11 mouse cellular contexts compared by ENCODE assay signal in genomic region chr1:75692781-75693180, GRCm38 (mm10).
A peak's percentile ranks its signal among the peaks of the same experiment; 100 is the strongest.
DNase-seq lines count a peak whose midpoint lies in the region; ATAC-seq and TF ChIP-seq lines count a peak whose summit lies in the region.
"Had no signal": no experiment of that assay in that cellular context is flagged by ENCODE, and none has a peak within 500 bp of the region (broad histone marks: within the 10 kb centered on the region; RNA-seq: fewer than 3 reads in every experiment).

No protein-coding gene starts in this region.

- H3K9ac ChIP-seq in neural tube, embryonic 14.5 days (replicated peaks; ENCODE audit: low read depth, low read length): no peak overlapping the region
- no peak overlapping the region for H3K9ac ChIP-seq in intestine, embryonic 15.5 days
- H3K9ac ChIP-seq: limb, embryonic 13.5 days had no signal

- TF ChIP-seq POLR2A in cerebellum, adult 2 months (IDR thresholded peaks at IDR 0.05; ENCODE audit: borderline replicate concordance, insufficient read depth, low read length): no peak

- ATAC-seq in neural tube, embryonic 14.5 days (ENCODE audit: low read depth): peak; percentile 51; the same call in 1 of the 2 replicates
- no peak for ATAC-seq in intestine, embryonic 15.5 days

- peak in 1 of 2 experiments; percentile 2 for DNase-seq in cerebellum, adult 2 months
- DNase-seq in cerebellum, adult 11-12 months: no peak
- DNase-seq in layer of hippocampus, adult 9-11 months: peak; percentile 79
- no peak for DNase-seq in layer of hippocampus, postnatal 36 days
- no peak for DNase-seq in forebrain, embryonic 10.5 days (ENCODE audit: extremely low spot score, low spot score)
- no peak for DNase-seq in thymus, postnatal 10 days (ENCODE audit: low spot score in 2 of 2)
- DNase-seq: heart, adult 18-20 months; thymus, postnatal 36 days had no signal

- H3K36me3 ChIP-seq in forebrain, embryonic 10.5 days (replicated peaks): no peaks in the 10 kb centered on the region
- H3K36me3 ChIP-seq in neural tube, embryonic 14.5 days (ENCODE audit: control insufficient read depth, insufficient read depth, low read length): no peaks in the 10 kb centered on the region
- H3K36me3 ChIP-seq in intestine, embryonic 15.5 days: no peaks in the 10 kb centered on the region
- H3K36me3 ChIP-seq: limb, embryonic 13.5 days had no signal

- H3K9me3 ChIP-seq in forebrain, embryonic 10.5 days: no peaks in the 10 kb centered on the region
- H3K9me3 ChIP-seq in neural tube, embryonic 14.5 days (ENCODE audit: control insufficient read depth, low read length): no peaks in the 10 kb centered on the region
- no peaks in the 10 kb centered on the region for H3K9me3 ChIP-seq in intestine, embryonic 15.5 days
- H3K9me3 ChIP-seq: limb, embryonic 13.5 days had no signal

- peaks cover 10% of the 10 kb centered on the region; the same call in 1 of the 2 replicates for H3K4me1 ChIP-seq in cerebellum, adult 2 months (ENCODE audit: control insufficient read depth, insufficient read depth, low read length)
- peaks cover 16% of the 10 kb centered on the region for H3K4me1 ChIP-seq in forebrain, embryonic 10.5 days
- H3K4me1 ChIP-seq in neural tube, embryonic 14.5 days (ENCODE audit: control insufficient read depth, insufficient read depth, low read length): no peaks in the 10 kb centered on the region; the same call in 1 of the 2 replicates
- no peaks in the 10 kb centered on the region for H3K4me1 ChIP-seq in intestine, embryonic 15.5 days (replicated peaks)

- H3K27me3 ChIP-seq in cerebellum, adult 2 months (ENCODE audit: control insufficient read depth, insufficient read depth, low read length): no peaks in the 10 kb centered on the region; the same call in 1 of the 2 replicates
- no peaks in the 10 kb centered on the region for H3K27me3 ChIP-seq in forebrain, embryonic 10.5 days (ENCODE audit: poor library complexity, severe bottlenecking)
- H3K27me3 ChIP-seq in neural tube, embryonic 14.5 days (ENCODE audit: control insufficient read depth, insufficient read depth, low read length): no peaks in the 10 kb centered on the region
- H3K27me3 ChIP-seq in intestine, embryonic 15.5 days (replicated peaks): no peaks in the 10 kb centered on the region
- H3K27me3 ChIP-seq: limb, embryonic 13.5 days had no signal

- no peak overlapping the region for H3K4me2 ChIP-seq in neural tube, embryonic 14.5 days (ENCODE audit: low read depth, low read length)
- no peak overlapping the region for H3K4me2 ChIP-seq in intestine, embryonic 15.5 days (replicated peaks)
- H3K4me2 ChIP-seq: limb, embryonic 13.5 days had no signal

- peak overlapping the region; percentile 47; the same call in 1 of the 2 replicates for H3K27ac ChIP-seq in cerebellum, adult 2 months (ENCODE audit: insufficient read depth, low read length)
- H3K27ac ChIP-seq in forebrain, embryonic 10.5 days: 0 out of 2 replicates have a peak overlapping the region, but pooled peaks have one; percentile 53
- no peak overlapping the region for H3K27ac ChIP-seq in neural tube, embryonic 14.5 days (ENCODE audit: low read depth, low read length)
- H3K27ac ChIP-seq in intestine, embryonic 15.5 days: no peak overlapping the region
- H3K27ac ChIP-seq: limb, embryonic 13.5 days had no signal

- 41% methylated on average over 1 of the region's 1 CpGs for WGBS in cerebellum, adult 2 months
- WGBS in forebrain, embryonic 10.5 days: 100% methylated on average over 1 of the region's 1 CpGs
- 81% methylated on average over 1 of the region's 1 CpGs for WGBS in neural tube, embryonic 14.5 days
- 73% methylated on average over 1 of the region's 1 CpGs for WGBS in intestine, embryonic 15.5 days

- H3K4me3 ChIP-seq in cerebellum, adult 2 months (replicated peaks; ENCODE audit: insufficient read depth, low read depth, low read length): no peak overlapping the region
- no peak overlapping the region for H3K4me3 ChIP-seq in forebrain, embryonic 10.5 days
- no peak overlapping the region for H3K4me3 ChIP-seq in neural tube, embryonic 14.5 days (ENCODE audit: low read depth, low read length)
- H3K4me3 ChIP-seq in intestine, embryonic 15.5 days (replicated peaks): no peak overlapping the region
- H3K4me3 ChIP-seq: limb, embryonic 13.5 days had no signal

- no peak for TF ChIP-seq CTCF in cerebellum, adult 2 months (IDR thresholded peaks at IDR 0.05; ENCODE audit: borderline replicate concordance, insufficient read depth, low read depth, low read length)

Comparison
In these comparisons a context has a peak if more than half of its experiments do, and no peak if none do; other contexts are left out.
1. H3K27ac ChIP-seq: peak in cerebellum, adult 2 months (single experiment) and forebrain, embryonic 10.5 days (single experiment); none in neural tube, embryonic 14.5 days (single experiment) and intestine, embryonic 15.5 days (single experiment).